8 mouse cellular contexts compared by ENCODE assay signal in genomic region chr17:33978631-33979031, GRCm38 (mm10). TPM values are rescaled to one million over a fixed set of nuclear protein-coding genes. Genes with fewer than 3 reads are reported as not detected.
A peak's percentile ranks its signal among the peaks of the same experiment; 100 is the strongest.
DNase-seq lines count a peak whose midpoint lies in the region; ATAC-seq and TF ChIP-seq lines count a peak whose summit lies in the region.

No protein-coding gene starts in this region.

- H3K4me1 ChIP-seq in cortical plate, adult 2 months (ENCODE audit: control insufficient read depth, insufficient read depth, low read length), result no peaks in the 10 kb centered on the region
- H3K4me1 ChIP-seq in intestine, embryonic 16.5 days (ENCODE audit: control insufficient read depth, insufficient read depth, low read length), result peaks cover 15% of the 10 kb centered on the region
- peaks cover 26% of the 10 kb centered on the region for H3K4me1 ChIP-seq in liver, postnatal 0 days (ENCODE audit: insufficient read depth)
- peaks cover 7% of the 10 kb centered on the region for H3K4me1 ChIP-seq in neural tube, embryonic 12.5 days

- H3K9me3 ChIP-seq in intestine, embryonic 16.5 days (ENCODE audit: control insufficient read depth, low read length), result no peaks in the 10 kb centered on the region
- no peaks in the 10 kb centered on the region for H3K9me3 ChIP-seq in liver, postnatal 0 days (ENCODE audit: low read length)
- no peaks in the 10 kb centered on the region for H3K9me3 ChIP-seq in neural tube, embryonic 12.5 days

- H3K27me3 ChIP-seq in intestine, embryonic 16.5 days (replicated peaks; ENCODE audit: control insufficient read depth, insufficient read depth, low read length), result peaks cover 12% of the 10 kb centered on the region
- peaks cover 7% of the 10 kb centered on the region; the same call in 1 of the 2 replicates for H3K27me3 ChIP-seq in liver, postnatal 0 days (ENCODE audit: insufficient read depth, low read length)
- H3K27me3 ChIP-seq in neural tube, embryonic 12.5 days (replicated peaks), result peaks cover 37% of the 10 kb centered on the region

- H3K27ac ChIP-seq in cortical plate, adult 2 months (ENCODE audit: insufficient read depth, low read length), result no peak overlapping the region
- H3K27ac ChIP-seq in intestine, embryonic 16.5 days (ENCODE audit: low read length), result peak overlapping the region; percentile 73
- peak overlapping the region; percentile 91 for H3K27ac ChIP-seq in liver, postnatal 0 days (ENCODE audit: low read depth)
- no peak overlapping the region for H3K27ac ChIP-seq in neural tube, embryonic 12.5 days

- WGBS in intestine, embryonic 16.5 days, result 0% methylated on average over 17 of the region's 17 CpGs
- under 1% methylated on average over 16 of the region's 17 CpGs for WGBS in liver, postnatal 0 days (ENCODE audit: insufficient replicate concordance)
- under 1% methylated on average over 17 of the region's 17 CpGs for WGBS in neural tube, embryonic 12.5 days

- peak; percentile 60 to 73 for DNase-seq in thymus, adult 18-20 months
- DNase-seq in thymus, postnatal 10 days (ENCODE audit: low spot score in 2 of 2), result no peak
- peak; percentile 100 for DNase-seq in heart, adult 11 months
- DNase-seq in liver, postnatal 0 days, result peak; percentile 89
- peak; percentile 56 for DNase-seq in thymus, postnatal 25 days

- peak; percentile 36; the same call in 1 of the 2 replicates for TF ChIP-seq POLR2A in cortical plate, adult 2 months (IDR thresholded peaks at IDR 0.05; ENCODE audit: extremely low read depth, insufficient read depth, low read length)

- peak overlapping the region; percentile 38 for H3K4me3 ChIP-seq in cortical plate, adult 2 months (ENCODE audit: insufficient read depth, low read length)
- H3K4me3 ChIP-seq in intestine, embryonic 16.5 days (ENCODE audit: low read length), result peak overlapping the region; percentile 56
- peak overlapping the region; percentile 68 for H3K4me3 ChIP-seq in liver, postnatal 0 days (ENCODE audit: low read depth, low read length)
- H3K4me3 ChIP-seq in neural tube, embryonic 12.5 days, result peak overlapping the region; percentile 31; the same call in 1 of the 2 replicates

- no peak for TF ChIP-seq CTCF in cortical plate, adult 2 months (IDR thresholded peaks at IDR 0.05; ENCODE audit: extremely low read depth, insufficient read depth, low read length)
- TF ChIP-seq CTCF in liver, postnatal 0 days (IDR thresholded peaks at IDR 0.05; ENCODE audit: low read depth), result no peak

- H3K4me2 ChIP-seq in intestine, embryonic 16.5 days (ENCODE audit: low read depth, low read length), result peak overlapping the region; percentile 74
- H3K4me2 ChIP-seq in liver, postnatal 0 days (ENCODE audit: low read depth, low read length), result peak overlapping the region; percentile 90
- peak overlapping the region; percentile 60 for H3K4me2 ChIP-seq in neural tube, embryonic 12.5 days (replicated peaks)

- ATAC-seq in intestine, embryonic 16.5 days, result peak; percentile 94
- ATAC-seq in liver, postnatal 0 days, result peak; percentile 89
- ATAC-seq in neural tube, embryonic 12.5 days (ENCODE audit: low FRiP score, low read depth), result no peak

- peak overlapping the region; percentile 69 for H3K9ac ChIP-seq in intestine, embryonic 16.5 days (ENCODE audit: low read depth, low read length)
- peak overlapping the region; percentile 68 for H3K9ac ChIP-seq in liver, postnatal 0 days (replicated peaks)
- H3K9ac ChIP-seq in neural tube, embryonic 12.5 days, result 0 out of 2 replicates have a peak overlapping the region, but pooled peaks have one; percentile 33

- peak; percentile 62 for TF ChIP-seq EP300 in liver, postnatal 0 days (IDR thresholded peaks at IDR 0.05; ENCODE audit: low read depth)

- H3K36me3 ChIP-seq in intestine, embryonic 16.5 days (ENCODE audit: control insufficient read depth, insufficient read depth, low read length), result no peaks in the 10 kb centered on the region
- no peaks in the 10 kb centered on the region for H3K36me3 ChIP-seq in liver, postnatal 0 days (replicated peaks; ENCODE audit: insufficient read depth, low read length)
- no peaks in the 10 kb centered on the region for H3K36me3 ChIP-seq in neural tube, embryonic 12.5 days

RNA-seq across cellular contexts. Expression of gene H2-K1, which starts 21.5 kb away (rescaled TPM):
- 72.2 and 79.0 TPM in 2 replicates for polyA plus RNA-seq in cortical plate, adult 2 months (2012; rRNA removed)
- 307 and 325 TPM in 2 replicates for polyA plus RNA-seq in intestine, embryonic 16.5 days (2015; fragmentation: Nextera tagmentation; extraction: Ambion mirVana)
- polyA plus RNA-seq in liver, postnatal 0 days (2015; fragmentation: Nextera tagmentation; extraction: Ambion mirVana), result 274 and 288 TPM in 2 replicates
- polyA plus RNA-seq in neural tube, embryonic 12.5 days (2016; fragmentation: Nextera tagmentation; extraction: Ambion mirVana), result 15.2 and 16.8 TPM in 2 replicates

RNA-seq across cellular contexts. Expression of gene Rps18, which starts 22.8 kb away (rescaled TPM):
- 410 and 435 TPM in 2 replicates for polyA plus RNA-seq in cortical plate, adult 2 months (2012; rRNA removed)
- 1,753 and 1,902 TPM in 2 replicates for polyA plus RNA-seq in intestine, embryonic 16.5 days (2015; fragmentation: Nextera tagmentation; extraction: Ambion mirVana)
- polyA plus RNA-seq in liver, postnatal 0 days (2015; fragmentation: Nextera tagmentation; extraction: Ambion mirVana), result 1,510 and 1,549 TPM in 2 replicates
- 914 and 923 TPM in 2 replicates for polyA plus RNA-seq in neural tube, embryonic 12.5 days (2016; fragmentation: Nextera tagmentation; extraction: Ambion mirVana)

RNA-seq across cellular contexts. Expression of gene Vps52, which starts 23.0 kb away (rescaled TPM):
- polyA plus RNA-seq in cortical plate, adult 2 months (2012; rRNA removed), result 79.3 and 82.2 TPM in 2 replicates
- polyA plus RNA-seq in intestine, embryonic 16.5 days (2015; fragmentation: Nextera tagmentation; extraction: Ambion mirVana), result 46.3 and 48.1 TPM in 2 replicates
- 12.5 and 13.4 TPM in 2 replicates for polyA plus RNA-seq in liver, postnatal 0 days (2015; fragmentation: Nextera tagmentation; extraction: Ambion mirVana)
- 66.0 and 66.5 TPM in 2 replicates for polyA plus RNA-seq in neural tube, embryonic 12.5 days (2016; fragmentation: Nextera tagmentation; extraction: Ambion mirVana)

RNA-seq across cellular contexts. Expression of gene B3galt4, which starts 27.3 kb away (rescaled TPM):
- polyA plus RNA-seq in cortical plate, adult 2 months (2012; rRNA removed), result 7.0 and 7.8 TPM in 2 replicates
- polyA plus RNA-seq in intestine, embryonic 16.5 days (2015; fragmentation: Nextera tagmentation; extraction: Ambion mirVana), result 12.6 and 15.5 TPM in 2 replicates
- polyA plus RNA-seq in liver, postnatal 0 days (2015; fragmentation: Nextera tagmentation; extraction: Ambion mirVana), result 2.2 and 2.4 TPM in 2 replicates
- 7.9 and 8.3 TPM in 2 replicates for polyA plus RNA-seq in neural tube, embryonic 12.5 days (2016; fragmentation: Nextera tagmentation; extraction: Ambion mirVana)

RNA-seq across cellular contexts. Expression of gene Wdr46, which starts 38.2 kb away (rescaled TPM):
- polyA plus RNA-seq in cortical plate, adult 2 months (2012; rRNA removed), result 13.5 TPM in 2 replicates
- 24.3 and 26.1 TPM in 2 replicates for polyA plus RNA-seq in intestine, embryonic 16.5 days (2015; fragmentation: Nextera tagmentation; extraction: Ambion mirVana)
- polyA plus RNA-seq in liver, postnatal 0 days (2015; fragmentation: Nextera tagmentation; extraction: Ambion mirVana), result 12.7 and 12.8 TPM in 2 replicates
- 38.4 and 39.7 TPM in 2 replicates for polyA plus RNA-seq in neural tube, embryonic 12.5 days (2016; fragmentation: Nextera tagmentation; extraction: Ambion mirVana)

Comparison
In these comparisons a context has a peak if more than half of its experiments do, and no peak if none do; other contexts are left out.
1. DNase-seq: peak in thymus, adult 18-20 months (2 of 2), heart, adult 11 months (single experiment), liver, postnatal 0 days (single experiment) and thymus, postnatal 25 days (single experiment); none in thymus, postnatal 10 days (0 of 2).
2. H3K27ac ChIP-seq: peak in intestine, embryonic 16.5 days (single experiment) and liver, postnatal 0 days (single experiment); none in cortical plate, adult 2 months (single experiment) and neural tube, embryonic 12.5 days (single experiment).
3. Peak in every context shown above with its lines, with median percentiles within 50 percentile points of each other: H3K4me3 ChIP-seq, H3K4me2 ChIP-seq and H3K9ac ChIP-seq.